Comparison of ENCODE assay signal across 18 mouse cellular contexts in the genomic region with DNA sequence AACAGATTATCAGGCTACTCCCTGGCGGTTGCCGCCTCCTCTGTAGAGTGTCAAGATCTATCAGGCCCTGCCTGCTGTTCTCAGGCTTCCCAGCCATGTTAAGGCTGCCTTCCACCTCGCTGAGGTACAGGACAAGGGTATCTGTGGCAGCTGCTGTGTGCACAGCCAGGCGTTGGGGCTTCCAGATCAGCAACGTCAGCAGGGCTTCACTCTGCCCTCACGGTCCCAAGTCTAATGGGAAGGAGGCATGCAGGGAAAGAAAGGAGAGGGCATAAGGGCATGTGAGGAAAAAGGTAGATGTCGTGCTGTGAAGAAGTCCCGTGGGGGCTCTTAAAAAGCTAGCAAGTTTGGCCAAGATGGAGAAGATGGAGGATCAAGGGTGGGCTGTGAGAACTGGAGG. TPM values are rescaled to one million over a fixed set of nuclear protein-coding genes. Genes with fewer than 3 reads are reported as not detected.
DNase-seq lines count a peak whose midpoint lies in the region; ATAC-seq and TF ChIP-seq lines count a peak whose summit lies in the region.
"Had no signal": no experiment of that assay in that cellular context is flagged by ENCODE, and none has a peak within 500 bp of the region (broad histone marks: within the 10 kb centered on the region; RNA-seq: fewer than 3 reads in every experiment).

No protein-coding gene starts in this region.

- TF ChIP-seq CTCF in kidney, adult 2 months (conservative IDR thresholded peaks at IDR 0.05; ENCODE audit: insufficient read depth, insufficient read length, low read depth, low read length) = no peak
- no peak for TF ChIP-seq CTCF in small intestine, adult 2 months (IDR thresholded peaks at IDR 0.05; ENCODE audit: extremely low read depth, insufficient read length, insufficient replicate concordance, low read depth, low read length)

- DNase-seq in heart, adult 11 months = no peak
- peak; percentile 75 for DNase-seq in kidney, adult 2 months
- no peak for DNase-seq in kidney, postnatal 4 days
- peak; percentile 47 for DNase-seq in kidney, postnatal 10 days
- no peak for DNase-seq in right cerebral cortex, adult 18-20 months
- DNase-seq: adrenal gland, postnatal 14 days; cerebellum, adult 2 months; forebrain, postnatal 0 days; gastrocnemius, adult 2 months; spleen, adult 18-20 months had no signal

- TF ChIP-seq POLR2A in kidney, adult 2 months (IDR thresholded peaks at IDR 0.05; ENCODE audit: low read depth, low read length) = no peak
- TF ChIP-seq POLR2A in small intestine, adult 2 months (IDR thresholded peaks at IDR 0.05; ENCODE audit: low read depth, low read length) = no peak; the same call in 1 of the 2 replicates

- H3K9ac ChIP-seq in heart, embryonic 11.5 days (ENCODE audit: low read depth, low read length) = no peak overlapping the region
- H3K9ac ChIP-seq: forebrain, postnatal 0 days; liver, embryonic 14.5 days had no signal

- H3K4me3 ChIP-seq in heart, embryonic 11.5 days (ENCODE audit: low read depth, low read length) = no peak overlapping the region
- H3K4me3 ChIP-seq in kidney, adult 2 months (ENCODE audit: insufficient read depth, low read depth, low read length) = no peak overlapping the region
- peak overlapping the region; percentile 44 for H3K4me3 ChIP-seq in small intestine, adult 2 months (ENCODE audit: low read depth, low read length)
- H3K4me3 ChIP-seq: gastrocnemius, adult 2 months; layer of hippocampus, adult 2 months; megakaryocyte, embryonic 14.5 days had no signal

- H3K27me3 ChIP-seq in heart, embryonic 11.5 days (ENCODE audit: control insufficient read depth, insufficient read depth, low read length) = no peaks in the 10 kb centered on the region
- H3K27me3 ChIP-seq in kidney, adult 2 months (replicated peaks; ENCODE audit: control insufficient read depth, insufficient read depth, low read length) = no peaks in the 10 kb centered on the region
- H3K27me3 ChIP-seq in small intestine, adult 2 months (ENCODE audit: control insufficient read depth, insufficient read depth, low read length) = no peaks in the 10 kb centered on the region

- 42% methylated on average over 8 of the region's 8 CpGs for WGBS in heart, embryonic 11.5 days (ENCODE audit: insufficient replicate concordance)
- WGBS in kidney, adult 2 months = 63% methylated on average over 8 of the region's 8 CpGs
- WGBS in small intestine, adult 2 months = 37% methylated on average over 8 of the region's 8 CpGs

- peaks cover 34% of the 10 kb centered on the region for H3K4me1 ChIP-seq in heart, embryonic 11.5 days (ENCODE audit: control insufficient read depth, insufficient read depth, low read length)
- H3K4me1 ChIP-seq in kidney, adult 2 months (ENCODE audit: control insufficient read depth, insufficient read depth, low read length) = peaks cover 11% of the 10 kb centered on the region
- H3K4me1 ChIP-seq in small intestine, adult 2 months (ENCODE audit: control insufficient read depth, insufficient read depth, insufficient read length, low read length) = peaks cover 22% of the 10 kb centered on the region
- H3K4me1 ChIP-seq: megakaryocyte, embryonic 14.5 days had no signal

- no peak overlapping the region for H3K4me2 ChIP-seq in heart, embryonic 11.5 days

- no peak for ATAC-seq in heart, embryonic 11.5 days (replicated peaks; ENCODE audit: insufficient number of reproducible peaks, low FRiP score, low TSS enrichment)
- ATAC-seq: forebrain, postnatal 0 days; lung, postnatal 0 days had no signal

- H3K27ac ChIP-seq in heart, embryonic 11.5 days (ENCODE audit: low read depth, low read length) = 0 out of 2 replicates have a peak overlapping the region, but pooled peaks have one; percentile 50
- 0 out of 2 replicates have a peak overlapping the region, but pooled peaks have one; percentile 9 for H3K27ac ChIP-seq in kidney, adult 2 months (ENCODE audit: insufficient read depth, low read depth, low read length)
- H3K27ac ChIP-seq in small intestine, adult 2 months (ENCODE audit: insufficient read depth, low read depth, low read length) = peak overlapping the region; percentile 81
- H3K27ac ChIP-seq: gastrocnemius, adult 2 months; layer of hippocampus, adult 2 months; liver, embryonic 14.5 days had no signal

- no peaks in the 10 kb centered on the region for H3K36me3 ChIP-seq in heart, embryonic 11.5 days (ENCODE audit: control insufficient read depth, insufficient read depth, low read length)
- H3K36me3 ChIP-seq in kidney, adult 2 months (ENCODE audit: control insufficient read depth, insufficient read depth, low read length) = no peaks in the 10 kb centered on the region
- no peaks in the 10 kb centered on the region for H3K36me3 ChIP-seq in small intestine, adult 2 months (ENCODE audit: control insufficient read depth, insufficient read depth, low read length)

- no peaks in the 10 kb centered on the region for H3K9me3 ChIP-seq in heart, embryonic 11.5 days (replicated peaks; ENCODE audit: control insufficient read depth, low read length)
- H3K9me3 ChIP-seq: megakaryocyte, embryonic 14.5 days had no signal

RNA-seq across cellular contexts. Expression of a gene that starts 14.1 kb away (rescaled TPM):
- polyA plus RNA-seq in heart, embryonic 11.5 days (2014; fragmentation: Nextera tagmentation; extraction: Ambion mirVana) = 65.0 and 94.5 TPM in 2 replicates
- 18.8 and 20.8 TPM in 2 replicates for polyA plus RNA-seq in kidney, adult 2 months (2012; rRNA removed)
- polyA plus RNA-seq in small intestine, adult 2 months (2012; rRNA removed) = 67.9 and 221 TPM in 2 replicates

RNA-seq across cellular contexts. Expression of a gene that starts 46.9 kb away (rescaled TPM):
- 0.37 and 1.1 TPM in 2 replicates for polyA plus RNA-seq in heart, embryonic 11.5 days (2014; fragmentation: Nextera tagmentation; extraction: Ambion mirVana)
- 0.19 TPM in 2 replicates for polyA plus RNA-seq in kidney, adult 2 months (2012; rRNA removed)
- 2.5 TPM in 1 of 2 replicates, not detected in the other for polyA plus RNA-seq in small intestine, adult 2 months (2012; rRNA removed)
- polyA plus RNA-seq: cerebellum, adult 2 months; embryonic facial prominence, embryonic 11.5 days; forebrain, postnatal 0 days; lung, postnatal 0 days; midbrain, postnatal 0 days had no signal

Comparison
In these comparisons a context has a peak if more than half of its experiments do, and no peak if none do; other contexts are left out.
1. DNase-seq: peak in kidney, adult 2 months (single experiment) and kidney, postnatal 10 days (single experiment); none in heart, adult 11 months (single experiment), kidney, postnatal 4 days (0 of 2) and right cerebral cortex, adult 18-20 months (single experiment).
2. H3K27ac ChIP-seq: peak in every context shown above with its lines; median percentile 81 in small intestine, adult 2 months; 50 in heart, embryonic 11.5 days; 9 in kidney, adult 2 months.